Mouse (Mus musculus): ENCODE measurements around the gene U2af2. TPM values are rescaled to one million over a fixed set of nuclear protein-coding genes. Genes with fewer than 3 reads are reported as not detected.
"Not testable (repeated sequence)": the region's sequence is repeated elsewhere in the genome, so short reads cannot be mapped to it uniquely, and the experiment has no call there.

U2af2 gene
- total RNA-seq, 2 experiments from 2014 or later = 174 to 184 TPM

DNA sequence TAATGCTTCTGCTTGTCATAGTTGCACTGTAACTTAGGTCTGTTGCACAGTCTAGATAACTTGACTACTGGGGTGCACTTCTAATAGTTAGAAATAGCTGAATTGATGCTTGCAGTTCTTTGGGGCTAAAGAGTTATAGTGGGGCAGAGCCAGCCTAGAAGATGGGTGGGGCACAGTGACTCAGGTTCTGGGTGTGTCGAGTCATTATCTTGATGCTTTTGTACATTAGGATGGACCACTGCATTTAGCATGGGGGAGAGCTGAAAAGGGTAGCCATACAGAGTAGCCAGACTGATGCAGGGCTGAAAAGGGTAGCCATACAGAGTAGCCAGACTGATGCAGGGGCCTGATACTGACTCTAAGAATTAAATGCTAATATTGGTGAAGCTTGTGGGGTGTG is 11.6 kb downstream of the U2af2 start:
- DNase-seq (ENCODE audit: low spot score in 2 of 2) = no peak

DNA sequence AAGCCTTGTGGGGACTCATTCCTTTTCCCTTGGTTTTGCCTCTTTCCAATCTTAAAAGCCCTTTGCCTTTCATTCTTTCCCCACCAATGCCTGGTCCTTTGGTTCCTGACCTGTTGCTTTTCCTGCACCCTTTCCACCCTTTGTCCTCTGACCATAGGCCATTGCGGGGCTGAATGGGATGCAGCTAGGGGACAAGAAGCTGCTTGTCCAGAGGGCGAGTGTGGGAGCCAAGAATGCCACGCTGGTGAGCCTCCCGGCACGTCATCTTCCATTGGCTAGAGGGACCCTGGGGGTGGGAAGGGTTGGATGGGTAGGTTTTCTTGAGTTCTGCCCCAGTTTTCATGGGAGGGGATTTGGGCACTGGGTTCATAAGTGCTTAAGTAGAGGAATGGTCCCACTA is 13.0 kb downstream of the U2af2 start:
- no peak for DNase-seq (ENCODE audit: low spot score in 2 of 2)

DNA sequence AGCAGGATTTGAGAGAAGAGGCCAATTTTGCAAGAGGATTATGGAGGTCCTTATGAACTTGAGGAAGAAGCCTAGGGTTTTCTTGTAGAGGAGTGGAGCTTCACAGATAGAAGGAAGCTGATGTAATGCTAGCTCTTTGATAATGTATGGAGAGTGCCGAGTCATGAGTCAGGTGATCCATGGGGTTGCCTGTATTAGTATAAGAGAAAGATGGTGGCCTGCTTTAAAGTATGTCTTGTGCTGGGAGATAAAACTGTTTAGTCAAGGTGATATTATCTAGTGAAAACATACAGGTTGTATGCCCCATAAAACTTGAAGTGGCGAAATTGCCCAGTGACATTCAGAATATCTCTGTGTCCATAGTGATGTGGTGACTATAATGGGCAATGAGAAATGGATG is 15.0 kb downstream of the U2af2 start:
- no peak for DNase-seq (ENCODE audit: low spot score in 2 of 2)

DNA sequence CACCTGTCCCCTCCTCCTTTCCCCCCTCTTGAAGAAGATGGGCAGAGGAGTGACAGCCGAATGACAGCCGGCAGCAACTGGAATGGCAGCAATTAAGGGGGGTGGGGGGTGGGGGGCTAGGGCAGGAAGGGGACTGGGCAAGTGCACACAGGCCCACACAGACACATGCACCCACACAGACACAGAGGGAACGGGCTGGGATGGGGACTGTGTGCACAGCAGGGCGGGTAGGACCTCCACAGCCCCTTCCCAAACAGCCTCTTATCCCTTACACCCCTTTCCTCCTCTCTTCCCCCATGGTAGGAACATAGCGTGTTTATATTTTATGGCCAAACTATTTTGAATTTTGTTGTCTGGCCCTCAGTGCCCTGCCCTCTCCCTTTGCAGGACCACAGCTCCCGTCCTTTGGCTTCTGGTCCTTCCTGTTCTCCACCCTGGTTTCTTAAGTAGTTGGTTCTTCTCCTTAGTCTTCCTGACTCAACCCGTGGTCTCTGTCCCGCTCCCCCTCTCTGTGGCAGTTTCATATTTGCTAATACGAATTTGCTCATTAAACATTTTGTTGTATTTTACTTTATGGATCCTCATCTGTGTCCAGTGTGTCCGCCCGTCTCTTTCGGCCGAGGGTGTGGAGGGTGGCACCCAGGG is 17.5 kb downstream of the U2af2 start:
- not testable (repeated sequence) for DNase-seq (ENCODE audit: low spot score in 2 of 2)

DNA sequence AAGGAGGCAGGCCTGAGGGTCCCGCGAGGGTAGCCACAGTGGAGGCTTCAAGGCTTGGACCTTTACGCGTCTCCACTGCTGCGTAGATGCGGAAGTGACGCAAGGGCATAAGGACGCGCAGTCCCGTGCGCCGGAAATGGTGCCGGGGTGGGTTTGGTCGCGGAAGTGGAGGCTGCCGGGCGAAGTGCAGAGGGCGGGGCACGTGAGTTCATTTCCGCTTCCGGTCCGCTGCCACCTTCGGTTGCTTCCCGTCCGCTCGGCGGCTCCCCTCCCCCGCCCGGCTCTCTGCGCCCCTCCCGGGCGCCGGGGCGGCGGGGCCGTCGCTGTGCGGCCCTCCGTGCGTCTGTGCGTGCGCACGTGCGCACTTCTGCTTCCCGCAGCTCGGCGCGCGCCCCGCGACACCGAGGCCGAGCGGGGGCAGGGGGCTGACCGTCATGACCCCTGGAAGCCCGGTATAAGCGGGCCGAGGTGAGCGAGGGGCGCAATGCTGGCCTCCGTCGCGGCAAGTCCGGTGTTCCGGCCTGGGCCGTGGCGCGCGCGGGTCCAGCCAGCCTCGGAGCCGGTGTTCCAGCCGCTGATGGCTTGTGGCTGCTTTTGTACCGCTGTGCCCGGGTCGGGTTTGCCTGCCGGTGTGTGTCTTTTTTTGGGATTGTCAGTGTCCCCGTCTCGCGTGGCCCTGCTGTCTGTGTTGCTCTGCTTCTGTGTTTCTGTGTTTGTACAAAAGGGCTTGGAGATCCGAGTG is 18.2 kb downstream of the U2af2 start, which contains the start of gene Epn1:
TSS of gene Epn1 (plus strand) at position 226 of the 742 bp plus-strand sequence.
- DNase-seq (ENCODE audit: low spot score in 2 of 2) = peak; percentile 95 to 97

DNA sequence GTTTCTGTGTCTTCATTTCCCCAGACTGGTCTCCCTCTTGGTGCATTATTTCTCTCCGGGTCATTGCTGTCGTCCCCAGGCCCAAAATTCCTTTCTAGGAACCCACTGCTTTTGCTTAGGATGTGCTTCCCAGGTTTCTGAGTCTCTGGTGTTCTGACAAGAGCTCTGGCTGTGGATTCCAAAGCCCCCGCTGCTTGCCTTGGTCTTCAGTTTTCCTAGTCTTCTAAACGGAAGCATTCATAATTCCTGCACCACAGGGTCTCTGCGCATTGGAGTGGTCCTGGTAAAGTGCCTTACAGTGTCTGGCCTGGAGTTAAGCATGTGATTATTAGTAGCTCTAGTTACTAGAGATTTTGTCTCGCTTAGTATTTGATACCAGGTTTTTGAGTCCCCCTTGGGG is 18.9 kb downstream of the U2af2 start:
- DNase-seq (ENCODE audit: low spot score in 2 of 2) = no peak

DNA sequence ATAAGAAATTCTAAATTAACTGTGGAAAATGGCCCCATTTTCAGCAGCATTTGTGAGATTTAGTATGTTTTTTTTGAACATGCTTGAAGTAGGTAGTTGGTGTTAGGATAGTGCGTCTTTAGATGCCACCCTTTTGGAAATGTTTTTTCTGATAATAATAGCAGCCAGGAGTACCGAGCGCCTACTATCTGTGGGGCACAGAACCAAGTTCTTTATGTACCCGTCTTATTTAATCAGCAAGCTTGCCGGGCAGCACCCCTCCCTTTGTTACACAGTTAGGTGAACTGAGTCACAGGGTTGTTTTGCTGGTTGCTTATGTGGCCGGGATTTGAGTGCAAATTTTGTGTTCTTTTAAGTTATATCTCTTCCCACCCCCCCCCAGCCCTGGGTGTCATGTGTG is 19.3 kb downstream of the U2af2 start:
- DNase-seq (ENCODE audit: low spot score in 2 of 2) = no peak

DNA sequence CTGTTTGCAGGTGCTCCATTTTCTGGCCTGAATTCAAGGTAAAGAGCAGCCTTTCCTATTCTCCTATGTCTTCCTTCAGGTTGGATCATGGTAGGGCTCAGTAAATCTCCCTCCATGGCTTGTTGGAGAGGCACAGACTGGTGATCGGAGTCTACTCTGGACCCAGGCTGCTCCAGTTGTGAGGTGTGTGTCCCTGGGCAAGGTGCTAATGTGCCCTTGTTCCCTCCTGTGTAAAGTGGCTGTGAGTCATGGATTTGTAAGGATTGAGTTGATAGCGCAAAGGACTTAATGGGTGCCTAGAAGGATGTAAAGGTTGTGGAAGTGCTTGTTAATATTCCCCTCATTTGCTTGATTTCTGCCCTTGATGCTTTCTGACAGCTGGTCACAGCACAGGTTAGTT is 20.0 kb downstream of the U2af2 start:
- no peak for DNase-seq (ENCODE audit: low spot score in 2 of 2)

DNA sequence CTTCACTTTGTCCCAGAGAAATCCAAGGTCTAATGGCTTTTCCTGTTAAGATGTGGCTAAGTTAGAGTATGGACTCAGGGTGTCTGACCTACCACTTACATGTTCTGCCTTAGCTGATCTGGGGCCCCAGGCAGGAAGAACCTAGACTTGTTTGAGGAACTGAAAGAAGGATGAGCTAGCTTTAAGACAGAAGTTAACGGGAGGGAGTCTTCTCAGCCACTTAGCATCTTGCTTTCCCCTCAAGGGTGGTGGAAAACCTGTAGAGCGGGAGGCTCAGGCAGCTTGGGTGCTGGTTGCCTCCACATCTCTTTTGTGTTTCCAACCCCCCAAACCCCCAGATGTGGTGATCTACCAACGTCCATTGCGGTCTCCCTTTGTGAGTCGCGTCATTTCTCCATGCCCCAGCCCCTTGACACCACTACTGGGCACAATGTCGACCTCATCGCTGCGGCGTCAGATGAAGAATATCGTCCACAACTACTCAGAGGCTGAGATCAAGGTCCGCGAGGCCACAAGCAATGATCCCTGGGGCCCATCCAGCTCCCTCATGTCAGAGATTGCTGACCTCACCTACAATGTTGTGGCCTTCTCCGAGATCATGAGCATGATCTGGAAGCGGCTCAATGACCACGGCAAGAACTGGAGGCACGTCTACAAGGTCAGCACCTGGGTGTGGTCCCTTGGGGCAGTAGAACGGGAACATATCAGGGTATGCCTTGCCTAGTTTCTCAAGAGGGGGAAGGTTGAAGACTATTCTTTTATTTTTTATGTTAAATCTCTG is 21.6 kb downstream of the U2af2 start:
- DNase-seq (ENCODE audit: low spot score in 2 of 2) = no peak

DNA sequence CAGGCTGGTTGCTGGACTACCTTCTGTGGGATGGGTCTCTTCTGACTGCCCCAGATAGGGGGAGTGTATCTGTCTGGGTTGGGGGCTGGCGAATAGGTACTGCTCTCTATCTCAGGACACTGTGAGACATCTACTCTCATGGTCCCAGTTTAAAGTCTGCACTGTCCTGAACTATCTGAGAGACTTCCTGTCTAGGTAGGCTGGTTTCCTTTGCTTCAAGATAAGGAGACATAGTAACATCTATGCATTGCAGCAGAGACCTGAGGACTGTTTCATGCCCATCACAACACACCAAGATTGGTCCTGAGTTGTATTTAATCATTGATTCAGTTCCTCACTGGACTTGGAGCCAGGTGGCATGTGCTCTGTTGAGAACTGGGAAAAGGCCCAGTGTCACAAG is 23.6 kb downstream of the U2af2 start:
- DNase-seq (ENCODE audit: low spot score in 2 of 2) = no peak

DNA sequence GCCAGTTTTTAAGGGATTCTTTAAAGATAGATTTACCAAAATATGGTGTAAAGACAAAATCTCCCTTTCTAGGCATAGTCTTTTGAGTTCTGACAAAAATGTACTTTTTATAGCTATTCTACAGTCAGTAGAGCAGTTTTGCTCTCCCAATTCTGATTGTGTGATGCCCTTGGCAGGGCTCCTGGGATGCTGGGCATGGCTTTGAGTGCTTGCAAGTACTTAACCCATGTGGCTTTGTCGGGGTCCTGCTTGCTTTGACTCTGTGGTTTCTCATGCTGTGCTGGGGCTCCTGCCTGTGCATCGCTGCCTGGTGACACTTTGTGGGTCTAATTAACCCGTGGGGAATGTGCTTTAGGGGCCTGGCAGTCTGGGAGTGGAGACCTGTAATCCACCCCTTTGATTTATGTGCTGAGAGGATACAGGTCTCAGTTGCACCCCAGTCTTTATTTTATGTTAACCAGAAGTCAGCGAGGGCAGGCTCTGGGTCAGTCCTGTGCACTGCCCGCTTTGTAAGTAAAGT is 25.0 kb downstream of the U2af2 start:
- DNase-seq (ENCODE audit: low spot score in 2 of 2) = no peak

DNA sequence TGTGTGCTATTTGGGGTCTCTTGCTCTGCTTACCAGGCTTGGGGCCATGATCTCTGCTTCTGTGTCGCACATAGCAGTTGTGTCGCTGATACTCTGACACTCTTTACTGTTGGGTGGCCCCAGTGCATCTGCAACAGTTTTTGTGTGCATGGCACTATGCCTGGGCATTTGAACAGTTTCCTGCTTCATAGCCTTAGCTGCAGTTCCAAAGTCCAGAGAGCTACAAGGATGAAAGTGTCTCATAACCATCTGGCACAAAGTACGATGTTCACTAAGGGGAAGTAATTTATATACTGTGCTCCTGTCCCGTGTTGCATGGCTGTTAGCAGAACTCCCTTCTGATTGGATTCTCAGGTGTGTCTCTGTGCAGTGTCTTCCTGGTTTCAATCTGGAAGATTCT is 25.9 kb downstream of the U2af2 start:
- no peak for DNase-seq (ENCODE audit: low spot score in 2 of 2)

DNA sequence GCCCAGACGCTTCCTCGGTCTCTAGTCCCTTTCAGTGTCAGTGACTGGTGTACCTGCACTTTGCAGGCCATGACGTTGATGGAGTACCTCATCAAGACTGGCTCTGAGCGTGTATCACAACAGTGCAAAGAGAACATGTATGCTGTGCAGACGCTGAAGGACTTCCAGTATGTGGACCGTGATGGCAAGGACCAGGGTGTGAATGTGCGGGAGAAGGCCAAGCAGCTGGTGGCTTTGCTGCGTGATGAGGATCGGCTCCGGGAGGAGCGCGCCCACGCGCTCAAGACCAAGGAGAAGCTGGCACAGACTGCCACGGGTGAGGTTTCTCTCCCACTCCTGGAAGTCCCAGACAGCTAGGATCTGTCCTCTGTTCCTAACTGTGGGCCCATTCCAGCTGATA is 27.9 kb downstream of the U2af2 start:
- DNase-seq (ENCODE audit: low spot score in 2 of 2) = no peak

DNA sequence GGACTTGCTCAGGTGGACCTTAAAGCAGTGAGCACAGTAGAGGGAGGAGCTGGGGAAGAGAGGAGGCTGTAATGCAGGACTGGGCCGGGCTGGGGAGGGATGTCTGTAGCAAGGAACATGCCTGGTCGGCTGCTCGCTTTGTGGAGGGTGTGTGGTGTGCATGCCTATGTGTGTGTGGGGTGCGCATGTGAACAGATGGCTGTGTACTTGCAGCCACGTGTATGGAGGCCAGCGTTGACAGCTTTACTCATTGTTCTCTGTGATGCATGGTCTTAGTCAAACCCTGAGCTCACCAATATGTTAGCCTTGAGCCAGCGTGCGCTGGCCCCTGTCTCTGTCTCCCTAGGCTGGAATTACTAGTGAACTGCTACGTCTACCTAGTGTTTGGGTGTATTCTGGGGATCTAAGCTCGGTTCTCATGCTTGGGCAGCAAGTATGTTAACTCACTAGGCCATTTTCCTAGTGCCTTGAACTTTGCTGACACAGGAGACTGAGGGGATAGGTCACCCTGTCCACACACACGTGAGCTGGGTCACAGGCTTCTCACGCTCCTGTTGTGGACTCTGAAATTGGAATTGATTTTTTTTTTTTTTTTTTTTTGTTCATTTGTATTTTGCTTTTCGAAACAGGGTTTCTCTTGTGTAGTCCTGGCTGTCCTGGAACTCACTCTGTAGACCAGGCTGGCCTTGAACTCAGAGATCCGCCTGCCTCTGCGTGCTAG is 29.2 kb downstream of the U2af2 start:
- DNase-seq (ENCODE audit: low spot score in 2 of 2) = no peak

DNA sequence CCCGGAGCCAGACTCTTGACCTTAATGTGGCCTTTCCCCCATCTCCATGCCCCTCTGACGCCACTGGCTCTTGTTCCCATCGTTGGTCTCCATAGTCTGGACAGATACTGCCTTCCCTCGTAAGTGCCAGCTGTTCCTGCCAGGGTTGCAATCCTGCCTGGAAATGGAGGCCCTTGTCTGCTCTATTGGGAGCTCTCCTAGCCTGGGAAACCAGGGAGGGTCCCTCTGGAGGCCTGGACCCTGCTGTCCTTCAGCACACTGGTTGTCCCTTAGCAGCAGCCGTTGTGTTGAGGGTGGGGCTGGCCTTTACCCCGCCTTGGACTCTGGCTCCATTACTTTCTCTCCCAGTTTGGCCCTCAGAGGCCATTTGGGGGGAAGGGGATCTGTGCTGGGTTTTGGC is 30.4 kb downstream of the U2af2 start:
- no peak for DNase-seq (ENCODE audit: low spot score in 2 of 2)

DNA sequence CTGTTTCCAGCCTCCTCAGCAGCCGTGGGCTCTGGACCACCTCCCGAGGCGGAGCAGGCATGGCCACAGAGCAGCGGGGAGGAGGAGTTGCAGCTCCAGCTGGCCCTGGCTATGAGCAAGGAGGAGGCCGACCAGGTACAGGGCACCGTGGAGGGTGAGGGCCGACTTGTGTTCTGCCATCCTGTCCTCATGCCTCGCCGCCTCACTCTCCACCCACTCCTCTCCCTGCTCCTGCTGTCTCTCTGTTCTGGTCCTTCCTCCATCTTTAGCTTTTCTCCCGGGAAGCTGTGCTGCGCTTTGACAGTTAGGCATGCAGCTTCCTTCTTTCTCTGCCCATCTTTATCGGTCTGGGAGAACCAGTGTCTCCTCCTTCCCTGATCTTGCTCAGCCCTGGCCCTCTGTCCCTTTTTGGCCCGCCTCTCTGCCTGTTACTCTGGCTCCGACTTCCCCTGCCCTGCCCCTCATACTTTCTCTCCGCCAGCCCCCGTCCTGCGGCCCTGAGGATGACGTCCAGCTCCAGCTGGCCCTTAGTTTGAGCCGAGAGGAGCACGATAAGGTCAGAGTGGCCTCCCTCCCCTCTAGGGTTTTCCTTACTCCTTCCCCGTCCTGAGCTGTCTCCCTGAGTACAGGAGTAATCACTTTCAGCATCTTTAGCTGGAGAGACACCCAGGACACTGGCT is 31.0 kb downstream of the U2af2 start:
- DNase-seq (ENCODE audit: low spot score in 2 of 2) = no peak

DNA sequence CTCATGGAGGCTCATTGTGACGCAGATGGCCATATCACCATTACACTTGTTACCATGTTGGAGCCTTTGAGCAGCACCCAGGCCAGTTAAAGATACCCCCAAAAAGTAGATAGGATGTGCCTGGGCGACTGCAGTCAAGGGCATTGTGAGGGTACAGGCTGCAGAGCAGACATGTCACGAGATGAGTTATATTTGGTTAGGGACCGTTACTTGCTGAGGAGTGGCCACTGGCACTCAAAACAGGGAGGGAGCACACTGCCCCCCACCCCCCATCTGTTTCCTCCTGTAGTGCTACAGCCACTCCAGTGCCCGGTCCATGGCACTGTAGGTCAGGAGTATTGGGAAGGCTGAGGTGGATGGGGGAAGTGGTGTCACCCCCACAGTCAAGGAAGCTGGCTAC is 36.8 kb downstream of the U2af2 start:
- DNase-seq (ENCODE audit: low spot score in 2 of 2) = no peak

DNA sequence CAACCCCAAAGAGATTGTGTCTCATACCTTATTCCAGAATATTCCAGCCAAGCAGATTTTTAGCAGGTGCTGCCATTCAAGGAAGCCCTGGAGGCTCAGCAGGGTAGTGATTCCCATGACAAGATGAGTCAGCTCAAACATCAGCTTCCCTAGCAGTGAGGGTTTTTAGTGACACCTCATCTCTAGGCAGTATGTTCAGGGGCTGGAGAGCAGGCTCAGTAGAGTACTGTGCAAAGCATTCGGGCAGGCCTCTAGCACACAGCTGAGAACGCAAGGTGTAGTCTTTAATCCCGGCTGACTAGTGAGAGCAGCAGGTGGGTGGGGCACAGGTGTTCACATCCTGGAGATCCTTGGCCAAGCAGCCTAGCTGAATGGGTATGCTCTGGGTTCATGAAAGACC is 37.9 kb downstream of the U2af2 start:
- DNase-seq (ENCODE audit: low spot score in 2 of 2) = no peak

DNA sequence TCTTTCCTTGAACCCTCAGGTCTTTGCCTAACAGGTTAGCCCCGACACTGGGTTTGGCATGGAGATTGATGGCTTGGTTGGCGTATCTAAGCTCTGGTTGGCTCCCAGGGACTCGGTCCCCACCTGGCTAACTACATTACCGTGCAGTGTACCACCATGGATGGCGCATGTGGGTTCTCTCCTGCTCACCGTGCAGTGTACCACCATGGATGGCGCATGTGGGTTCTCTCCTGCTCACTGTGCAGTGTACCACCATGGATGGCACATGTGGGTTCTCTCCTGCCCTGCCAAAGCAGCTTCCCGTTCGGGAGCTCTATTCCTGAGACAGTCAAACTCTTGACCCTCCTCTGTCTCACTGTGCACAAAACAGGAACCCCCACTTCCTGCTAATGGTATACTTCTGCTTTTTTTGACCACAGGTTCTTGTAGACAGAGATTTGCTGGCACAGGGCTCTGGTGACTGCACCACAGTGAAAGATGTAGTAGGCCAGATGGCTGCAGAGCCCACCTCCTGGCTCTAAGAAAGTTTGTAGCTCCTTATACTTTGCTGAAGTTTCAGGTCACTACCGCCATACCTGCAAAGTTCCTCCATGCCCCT is 39.2 kb downstream of the U2af2 start:
- DNase-seq (ENCODE audit: low spot score in 2 of 2) = no peak

DNA sequence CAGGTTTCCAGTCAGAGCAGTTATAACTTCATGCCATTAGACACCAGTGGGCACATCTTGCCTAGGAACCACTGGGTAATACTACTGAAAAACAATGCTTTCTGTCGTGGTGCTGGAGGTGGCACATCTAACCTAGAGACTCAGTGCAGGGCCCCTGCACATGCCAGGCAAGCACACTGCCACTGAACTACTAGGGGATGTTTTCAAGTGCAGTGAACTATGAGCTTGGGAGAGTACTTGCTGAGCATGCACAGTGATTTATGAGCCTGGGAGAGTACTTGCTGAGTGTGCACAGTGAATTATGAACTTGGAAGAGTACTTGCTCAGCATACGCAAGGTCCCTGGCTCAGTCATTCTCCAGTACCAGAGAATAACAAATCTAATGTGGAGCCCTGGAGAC is 40.6 kb downstream of the U2af2 start:
- no peak for DNase-seq (ENCODE audit: low spot score in 2 of 2)
